Mouse (Mus musculus) kidney, adult 2 months (tissue): ENCODE data around the gene Methig1.

ENCODE experiments used
- CTCF ChIP-seq: fragments of 200-500 bp; conservative IDR thresholded peaks from 2 replicates; pipeline ENCODE4 v1.5.1; 2011; ENCODE audit warnings: low read depth, mild to moderate bottlenecking, control low read depth, low read length, moderate library complexity, mixed read lengths; ENCODE audit not compliant: insufficient read depth, insufficient read length
- POLR2A ChIP-seq: fragments of 200-500 bp; IDR thresholded peaks from one replicate; pipeline ENCODE4 v1.6.1; 2011; ENCODE audit warnings: low read depth, low read length, control low read depth

GRCm38 (mm10) chr15:100395561-100395960, 42.6 kb downstream of the Methig1 start:
- TF ChIP-seq CTCF (no peak), POLR2A (no peak)
